Mouse (Mus musculus) right cerebral cortex, postnatal 14 days (tissue): ENCODE measurements at regions not wholly inside any gene's neighbourhood (a gene's known extent, or its start where the extent isn't known, plus 50 kb on each side); places are given as distances from the start of the nearest gene placed in this dataset.
"Not testable (repeated sequence)": the region's sequence is repeated elsewhere in the genome, so short reads cannot be mapped to it uniquely, and the experiment has no call there.

Source experiments
- DNase-seq: peaks from one replicate; pipeline ENCODE4 v3.0.0; 2022

DNA sequence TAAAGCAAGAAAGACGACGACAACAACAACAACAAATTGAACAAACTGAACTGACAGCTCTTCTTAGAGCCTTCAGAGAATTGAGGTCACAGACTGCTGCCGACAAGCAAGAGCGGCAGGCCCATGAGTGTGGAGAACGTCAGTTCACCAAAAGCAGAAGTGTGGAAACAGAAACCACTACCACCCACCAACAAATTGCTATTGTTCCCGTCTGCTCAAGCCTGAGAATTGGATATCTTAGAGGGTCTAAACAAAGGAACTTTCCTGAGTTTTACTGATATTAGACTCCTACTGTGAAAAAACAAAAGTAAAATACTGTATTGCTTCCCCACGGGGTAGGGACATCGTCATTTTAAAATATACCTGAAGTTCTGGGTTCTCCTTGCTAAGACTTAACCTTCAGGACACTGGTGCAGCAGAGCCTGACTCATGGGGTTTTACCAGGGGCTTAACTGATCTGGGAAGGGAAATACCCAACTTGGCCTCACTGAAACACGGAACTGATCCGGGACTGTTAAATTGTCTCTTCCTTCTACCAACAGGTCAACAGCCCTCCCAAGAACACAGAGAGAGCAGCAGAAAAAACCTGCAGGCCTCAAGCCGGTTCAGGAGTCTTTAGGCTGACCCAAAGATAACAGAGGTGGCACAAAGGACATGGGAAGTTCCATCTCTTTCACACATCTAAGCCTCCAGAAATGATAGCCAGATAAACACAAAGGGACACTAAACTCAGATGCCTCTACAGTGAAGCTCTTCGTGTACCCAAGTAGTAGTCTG is 238.1 kb downstream of the Gm5426 start:
- DNase-seq: no peak

- no peak for DNase-seq
Observed at GRCm38 (mm10) chr10:96375070-96375447, 238.7 kb downstream of the Gm5426 start.

DNA sequence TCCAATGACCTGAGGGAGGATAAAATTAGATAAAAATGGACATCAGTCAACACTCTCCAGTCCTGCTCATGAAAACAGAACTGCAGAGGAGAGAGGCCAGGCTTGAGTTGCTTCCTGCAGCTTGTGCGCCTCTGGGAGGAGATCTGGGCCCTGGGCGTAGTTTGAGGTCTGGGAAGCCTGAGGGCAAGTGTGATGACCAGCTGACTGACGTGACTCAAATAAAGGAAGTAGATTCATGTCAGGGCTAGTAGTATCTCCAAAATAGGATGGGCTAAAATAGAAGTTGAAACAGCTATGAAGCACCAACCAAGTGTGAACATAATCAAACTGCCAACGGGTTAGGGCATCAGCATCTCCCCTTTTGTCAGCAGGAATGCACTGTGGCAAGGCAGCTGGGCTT is 239.3 kb upstream of the Btg1 start:
- no peak for DNase-seq

GRCm38 (mm10) chr10:96379016-96379771 is 237.6 kb upstream of the Btg1 start:
- no peak for DNase-seq

GRCm38 (mm10) chr10:96381664-96382063 is 235.1 kb upstream of the Btg1 start:
- DNase-seq: no peak

DNA sequence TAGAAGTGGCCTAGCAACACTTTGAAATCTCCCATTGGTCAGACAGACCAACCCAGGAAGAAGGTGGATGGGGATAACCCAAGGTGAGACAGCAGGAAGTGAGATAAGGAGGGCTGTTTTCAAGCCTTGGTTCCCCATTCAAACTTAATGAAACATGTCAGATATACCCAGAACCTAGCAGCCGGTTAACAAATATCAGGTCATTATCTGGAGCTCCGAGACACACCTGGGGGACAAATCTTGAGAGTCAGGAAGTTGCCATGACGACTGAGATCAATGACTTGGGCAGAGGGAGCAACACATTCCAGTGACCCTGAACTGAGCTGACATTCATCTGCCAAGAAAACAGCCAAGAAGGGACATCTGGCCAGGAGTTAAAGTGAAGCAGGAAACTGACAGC is 225.1 kb upstream of the Btg1 start:
- DNase-seq: no peak

DNA sequence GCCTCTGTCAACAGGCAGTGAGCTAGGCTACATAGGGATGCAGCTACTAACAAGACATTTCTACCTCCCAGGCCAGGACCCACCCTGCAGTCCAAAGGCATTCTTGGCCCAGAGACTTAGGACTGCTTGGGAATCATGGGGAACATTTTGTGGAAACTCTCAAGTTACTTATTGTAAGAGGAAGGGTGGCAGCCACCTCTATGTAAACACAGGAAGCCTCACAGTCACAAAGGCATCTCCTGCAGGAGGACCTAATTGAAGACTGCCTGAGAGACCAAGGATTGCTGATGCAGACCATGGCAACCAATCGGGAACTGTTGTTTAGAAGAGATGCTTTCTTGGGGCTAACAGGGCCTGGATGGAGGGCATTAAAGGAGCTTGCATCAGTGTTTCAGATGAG is 224.0 kb upstream of the Btg1 start:
- DNase-seq: no peak

DNA sequence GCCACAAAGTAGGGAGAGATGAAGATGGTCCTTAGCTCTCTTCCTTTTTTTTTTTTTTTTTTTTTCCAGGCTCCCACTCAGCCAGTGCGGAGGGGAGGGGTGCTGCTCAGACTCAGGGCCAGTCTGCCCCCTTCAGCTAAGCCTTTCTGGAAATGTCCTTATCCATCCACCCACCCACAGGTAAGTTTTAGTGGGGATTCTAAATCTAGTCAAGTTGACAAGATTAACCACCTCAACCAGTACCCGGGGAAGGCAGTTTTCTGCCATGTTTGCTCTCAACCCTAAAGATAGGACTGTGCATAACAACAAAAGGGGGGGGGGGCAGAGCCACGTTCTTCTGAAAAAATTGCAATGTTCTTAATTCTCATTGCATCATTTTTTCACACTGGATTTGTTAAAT is 222.6 kb upstream of the Btg1 start:
- no peak for DNase-seq

DNA sequence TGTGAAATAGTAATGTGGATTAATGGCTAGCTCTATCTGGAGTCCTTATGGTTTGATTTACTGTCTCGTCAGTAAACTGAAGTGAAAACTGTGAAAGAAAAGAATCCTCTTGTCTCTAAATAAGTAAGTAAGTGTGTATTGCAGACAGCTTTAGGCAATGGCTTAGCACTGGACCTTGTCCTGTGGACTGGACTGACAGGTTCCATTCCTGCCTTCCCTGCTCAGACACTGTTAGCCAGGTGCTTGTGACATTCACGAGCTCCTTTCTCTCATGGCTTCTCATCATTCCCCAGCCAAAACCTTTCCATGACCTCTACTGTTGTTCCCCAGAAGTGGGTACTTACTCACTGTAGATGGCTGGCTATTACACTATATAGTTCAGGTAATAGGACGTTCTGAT is 221.8 kb upstream of the Btg1 start:
- no peak for DNase-seq

GRCm38 (mm10) chr10:96397931-96398561 is 218.8 kb upstream of the Btg1 start:
- no peak for DNase-seq

GRCm38 (mm10) chr10:96398562-96399288 is 218.1 kb upstream of the Btg1 start:
- DNase-seq: no peak

DNA sequence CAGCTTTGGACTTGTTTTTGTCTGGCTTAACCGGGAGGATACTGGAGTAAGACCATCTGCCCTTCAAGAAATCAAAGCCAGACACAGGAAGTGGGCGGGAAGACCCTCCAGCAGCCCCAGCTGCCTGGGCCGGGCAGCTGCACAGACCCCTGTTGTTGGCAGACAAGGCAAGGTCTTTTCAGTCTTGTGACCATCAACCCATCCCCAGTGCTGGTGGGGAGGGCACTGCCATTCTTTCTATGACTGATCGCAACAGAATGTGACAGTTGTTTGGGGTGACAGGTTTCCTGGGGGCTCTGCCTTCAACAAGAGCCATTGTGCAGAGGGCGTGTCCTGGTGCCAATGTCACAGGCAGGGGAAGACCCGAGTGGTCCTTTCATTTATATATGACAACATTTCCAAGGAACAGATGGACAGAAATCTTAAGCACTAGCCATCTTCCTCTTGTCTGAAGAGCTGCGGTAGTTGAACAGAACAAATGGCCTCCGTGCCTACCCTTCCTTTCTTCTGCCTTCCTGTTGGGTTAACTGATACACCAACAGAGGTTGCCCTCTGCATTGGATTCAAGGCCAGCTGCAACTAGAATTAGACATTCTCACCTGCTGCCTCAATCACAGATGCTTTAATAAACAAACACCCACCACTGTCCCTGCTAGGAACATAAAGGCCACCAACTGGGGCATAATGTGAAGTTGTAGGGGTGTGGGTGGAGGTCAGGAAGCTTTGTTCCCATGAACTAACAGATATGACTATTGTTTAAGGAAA is 217.0 kb upstream of the Btg1 start:
- no peak for DNase-seq

GRCm38 (mm10) chr10:96400793-96401192 is 216.0 kb upstream of the Btg1 start:
- DNase-seq: no peak

DNA sequence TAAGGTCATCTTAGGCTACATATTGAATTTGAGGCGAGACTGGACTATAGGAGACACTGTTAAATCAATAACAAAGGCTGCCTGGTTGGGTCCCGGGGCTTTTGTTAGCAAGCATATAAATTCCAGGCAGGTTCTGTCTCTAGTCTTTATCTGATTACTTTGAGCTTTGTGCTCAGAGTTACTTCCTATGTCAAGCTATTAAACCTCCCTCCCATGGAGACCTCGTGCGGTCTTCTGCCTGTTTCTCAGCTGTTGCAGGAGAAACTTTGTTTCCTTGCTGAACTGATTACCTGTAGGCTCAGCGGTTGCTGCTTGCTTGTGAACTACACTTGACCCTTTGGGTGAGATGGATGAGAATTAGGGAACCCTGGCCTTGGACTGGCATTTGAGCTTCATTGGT is 210.5 kb upstream of the Btg1 start:
- no peak for DNase-seq

- no peak for DNase-seq
Observed at GRCm38 (mm10) chr10:96407846-96408245, 209.0 kb upstream of the Btg1 start.

DNA sequence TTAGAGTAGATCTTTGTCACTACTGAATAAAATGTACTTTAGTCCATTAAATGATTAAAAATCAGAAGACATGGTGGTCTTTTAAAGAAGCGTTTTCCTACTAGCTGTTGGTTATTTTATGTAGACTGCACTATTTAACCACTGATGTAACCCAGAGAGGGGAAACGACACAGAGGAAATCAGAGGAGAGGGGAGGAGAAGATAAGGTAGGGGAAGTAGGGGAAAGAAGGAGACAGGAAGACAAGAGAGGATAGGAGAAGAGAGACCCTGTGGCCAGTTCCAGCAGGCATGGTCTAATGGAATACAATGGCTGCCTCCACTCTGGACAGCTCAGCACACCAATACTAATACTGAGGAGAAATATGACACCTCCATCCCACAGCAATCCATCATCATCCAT is 208.6 kb upstream of the Btg1 start:
- DNase-seq: no peak

- no peak for DNase-seq
Observed at GRCm38 (mm10) chr10:96410028-96410427, 206.8 kb upstream of the Btg1 start.

DNA sequence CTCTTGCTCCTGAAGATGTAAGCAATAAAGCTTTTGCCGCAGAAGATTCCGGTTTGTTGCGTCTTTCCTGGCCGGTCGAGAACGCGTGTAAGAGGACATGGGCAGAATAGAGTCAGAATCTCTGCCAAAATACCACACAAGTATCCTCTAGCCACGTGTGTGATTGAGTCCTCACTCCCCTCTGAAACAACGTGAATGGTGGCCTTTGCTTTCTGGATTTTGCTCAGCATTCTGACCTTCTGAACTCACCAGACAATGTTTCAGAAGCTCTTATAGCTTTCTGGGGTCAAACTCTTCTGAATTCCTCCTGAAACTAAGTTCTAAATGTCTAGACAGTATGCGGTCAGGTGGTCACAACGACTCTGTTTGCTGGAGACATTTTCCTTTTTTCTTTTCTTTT is 202.0 kb upstream of the Btg1 start:
- no peak for DNase-seq

DNA sequence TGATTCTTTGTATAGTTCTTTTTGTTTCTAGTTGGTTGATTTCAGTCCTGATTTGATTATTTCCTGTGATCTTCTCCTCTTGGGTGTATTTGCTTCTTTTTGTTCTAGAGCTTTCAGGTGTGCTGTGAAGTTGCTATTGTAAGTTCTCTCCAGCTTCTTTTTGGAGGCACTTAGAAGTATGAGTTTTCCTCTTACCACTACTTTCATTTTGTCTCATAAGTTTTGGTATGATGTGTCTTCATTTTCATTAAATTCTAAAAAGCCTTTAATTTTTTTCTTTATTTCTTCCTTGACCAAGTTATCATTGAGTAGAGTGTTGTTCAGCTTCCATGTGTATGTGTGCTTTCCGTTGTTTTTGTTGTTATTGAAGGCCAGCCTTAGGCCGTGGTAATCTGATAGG is 195.3 kb upstream of the Btg1 start:
- not testable (repeated sequence) for DNase-seq

DNA sequence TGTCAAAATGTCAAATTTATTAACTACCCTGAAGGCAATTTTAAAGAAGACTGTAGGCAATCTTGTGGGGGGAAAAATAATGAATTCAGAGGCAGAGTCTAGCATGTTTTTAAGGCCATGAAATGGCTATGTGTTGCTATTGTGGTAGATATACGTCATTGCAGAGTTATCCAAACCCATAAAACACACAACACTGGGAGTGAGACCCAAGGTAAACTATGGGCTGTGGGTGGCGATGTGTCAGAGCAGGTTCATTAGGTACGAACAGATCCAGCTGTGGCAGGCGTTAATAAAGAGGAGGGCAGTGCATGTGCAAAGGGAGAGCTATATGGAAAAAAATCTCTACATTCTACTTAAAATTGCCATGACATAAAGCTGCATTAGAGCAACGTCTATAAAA is 189.4 kb upstream of the Btg1 start:
- no peak for DNase-seq

- no peak for DNase-seq
Observed at GRCm38 (mm10) chr10:96430142-96430541, 186.7 kb upstream of the Btg1 start.

GRCm38 (mm10) chr10:96435109-96435508 is 181.7 kb upstream of the Btg1 start:
- DNase-seq: no peak
